Mouse (Mus musculus): ENCODE measurements around the gene Nudt5. TPM values are rescaled to one million over a fixed set of nuclear protein-coding genes. Genes with fewer than 3 reads are reported as not detected.

The Nudt5 gene
- total and polyA plus RNA-seq, 3 experiments, result 82.1 to 141 TPM; not detected in 1

DNA sequence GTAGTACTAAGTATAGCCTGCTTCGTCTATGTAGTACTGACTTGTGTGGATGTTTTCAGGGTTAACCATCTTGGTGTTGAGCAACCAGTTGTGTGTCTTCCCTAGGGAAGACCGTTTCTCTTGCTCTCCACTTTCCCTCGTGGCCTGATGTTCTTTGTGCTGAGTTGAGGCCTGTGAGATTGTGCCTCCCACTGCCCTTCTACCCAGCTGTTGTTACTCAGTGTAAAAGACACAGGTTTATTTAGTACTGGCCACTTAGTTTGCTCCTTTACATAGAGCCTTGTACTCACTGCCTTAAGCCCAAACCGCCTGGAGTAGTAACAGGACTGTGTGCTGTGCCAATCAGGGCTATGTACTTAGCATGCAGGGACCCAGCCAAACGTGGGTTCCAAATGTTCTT is 7.0 kb downstream of the Nudt5 start:
- Histone ChIP-seq H3K79me2 (ENCODE audit: control insufficient read depth, insufficient read depth, low read length, poor library complexity) (peaks cover 42% of the 10 kb centered on the region), H3K9me3 (replicated peaks; ENCODE audit: insufficient read depth, low read length) (no peaks in the 10 kb centered on the region), H3K4me1 (ENCODE audit: control insufficient read depth in 1 of 2, insufficient read depth in 2 of 2, low read length in 2 of 2) (peaks cover 0 to 4% of the 10 kb centered on the region in 2 experiments; a peak in 2 of 4 replicates), H3K36me3 (ENCODE audit: control insufficient read depth in 1 of 2, insufficient read depth in 2 of 2, low read length in 2 of 2) (peaks cover 7 to 23% of the 10 kb centered on the region in 2 experiments), H3K27me3 (ENCODE audit: control insufficient read depth in 1 of 2, insufficient read depth in 2 of 2, low read length in 2 of 2) (no peaks in the 10 kb centered on the region), H3K4me3 (ENCODE audit: control insufficient read depth in 1 of 2, insufficient read depth in 1 of 2, low read depth in 2 of 2, low read length in 2 of 2) (no peak overlapping the region), H3K27ac (ENCODE audit: control insufficient read depth, low read depth, low read length) (no peak overlapping the region), H3K9ac (ENCODE audit: control insufficient read depth, low read depth, low read length, poor library complexity, severe bottlenecking) (no peak overlapping the region)
- no peak for DNase-seq (ENCODE audit: low read depth, low spot score)
- TF ChIP-seq MAZ (IDR thresholded peaks at IDR 0.05; ENCODE audit: low read depth, low read length) (no peak), MYC (IDR thresholded peaks at IDR 0.05; ENCODE audit: low read depth, low read length) (no peak), EP300 (IDR thresholded peaks at IDR 0.05; ENCODE audit: low read depth in 1 of 2, low read length in 2 of 2) (no peak), GATA1 (IDR thresholded peaks at IDR 0.05; ENCODE audit: low read depth, low read length) (no peak), CHD1 (IDR thresholded peaks at IDR 0.05; ENCODE audit: low read depth, low read length) (no peak)

- peaks cover 0 to 34% of the 10 kb centered on the region in 2 experiments; a peak in 2 of 4 replicates for H3K36me3 ChIP-seq (ENCODE audit: control insufficient read depth in 1 of 2, insufficient read depth in 2 of 2, low read length in 2 of 2)
- H3K4me3 ChIP-seq (ENCODE audit: control insufficient read depth in 1 of 2, insufficient read depth in 1 of 2, low read depth in 2 of 2, low read length in 2 of 2), result no peak within 1 kb of the TSS
- no peaks in the 10 kb centered on the region for H3K9me3 ChIP-seq (replicated peaks; ENCODE audit: insufficient read depth, low read length)
- H3K4me1 ChIP-seq (ENCODE audit: control insufficient read depth in 1 of 2, insufficient read depth in 2 of 2, low read length in 2 of 2), result no peaks in the 10 kb centered on the region
- no peaks in the 10 kb centered on the region for H3K79me2 ChIP-seq (ENCODE audit: control insufficient read depth, insufficient read depth, low read length, poor library complexity)
- TF ChIP-seq MYB (IDR thresholded peaks at IDR 0.05; ENCODE audit: low read depth, low read length), result no peak
- TF ChIP-seq CTCF (IDR thresholded peaks at IDR 0.05 in 2 of 3, conservative IDR thresholded peaks at IDR 0.05 in 1 of 3; ENCODE audit: control insufficient read depth in 1 of 3, insufficient read depth in 1 of 3, low read depth in 2 of 3, low read length in 3 of 3, poor library complexity in 1 of 3, severe bottlenecking in 1 of 3), result no peak
- no peak for TF ChIP-seq TAL1 (IDR thresholded peaks at IDR 0.05; ENCODE audit: low read length)
- TF ChIP-seq RCOR1 (IDR thresholded peaks at IDR 0.05; ENCODE audit: low read depth, low read length), result no peak
- no peak for TF ChIP-seq TCF12 (IDR thresholded peaks at IDR 0.05; ENCODE audit: low read depth, low read length)
- no peak for TF ChIP-seq POLR2AphosphoS2 (IDR thresholded peaks at IDR 0.05; ENCODE audit: low read length)
- no peak for TF ChIP-seq SIN3A (IDR thresholded peaks at IDR 0.05; ENCODE audit: low read length)
- TF ChIP-seq ZKSCAN1 (IDR thresholded peaks at IDR 0.05; ENCODE audit: low read depth, low read length), result no peak
- TF ChIP-seq MAFK (IDR thresholded peaks at IDR 0.05; ENCODE audit: borderline replicate concordance, low read depth, low read length), result no peak
- no peak within 1 kb of the TSS for H3K9ac ChIP-seq (ENCODE audit: control insufficient read depth, low read depth, low read length, poor library complexity, severe bottlenecking)
- DNase-seq (ENCODE audit: low read depth, low spot score), result no peak
- H3K27ac ChIP-seq (ENCODE audit: control insufficient read depth, low read depth, low read length), result no peak within 1 kb of the TSS
- H3K27me3 ChIP-seq (ENCODE audit: control insufficient read depth in 1 of 2, insufficient read depth in 2 of 2, low read length in 2 of 2), result no peaks in the 10 kb centered on the region
Observed at GRCm38 (mm10) chr2:5862834-5863233, 18.0 kb downstream of the Nudt5 start, which contains the start of gene Gm13199. TSS of gene Gm13199 (minus strand) at chr2:5862934.

DNA sequence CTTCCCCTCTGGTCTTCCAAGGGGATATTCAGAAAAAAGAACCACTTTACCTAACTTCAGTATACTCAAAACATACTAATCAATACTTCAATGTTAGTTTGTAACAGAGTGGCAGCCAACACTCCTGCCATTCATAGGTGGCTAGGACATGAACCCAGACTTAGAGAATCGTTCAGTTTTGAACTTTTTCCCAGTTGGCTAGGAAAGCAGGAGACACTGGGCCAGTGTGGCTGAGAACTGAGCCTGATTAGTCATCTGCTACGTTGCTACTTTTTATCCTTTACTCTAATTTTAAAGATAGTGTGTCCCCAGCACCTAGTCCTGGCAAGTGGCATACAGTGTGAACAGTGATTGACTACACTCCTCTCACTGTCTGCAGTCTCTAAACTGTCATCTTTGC is 22.9 kb downstream of the Nudt5 start:
- no peaks in the 10 kb centered on the region for H3K79me2 ChIP-seq (ENCODE audit: control insufficient read depth, insufficient read depth, low read length, poor library complexity)
- no peak overlapping the region for H3K27ac ChIP-seq (ENCODE audit: control insufficient read depth, low read depth, low read length)
- TF ChIP-seq ZMIZ1 (IDR thresholded peaks at IDR 0.05; ENCODE audit: low read depth, low read length) (no peak), MAX (IDR thresholded peaks at IDR 0.05; ENCODE audit: low read length) (no peak), TAL1 (IDR thresholded peaks at IDR 0.05; ENCODE audit: low read length) (no peak), GABPA (IDR thresholded peaks at IDR 0.05; ENCODE audit: low read depth, low read length) (no peak), KAT2A (conservative IDR thresholded peaks at IDR 0.05; ENCODE audit: low read depth, low read length) (no peak), POLR2AphosphoS5 (IDR thresholded peaks at IDR 0.05; ENCODE audit: borderline replicate concordance, low read depth, low read length) (no peak), NELFE (IDR thresholded peaks at IDR 0.05; ENCODE audit: low read depth, low read length) (no peak), JUND (IDR thresholded peaks at IDR 0.05; ENCODE audit: low read depth, low read length) (no peak), HCFC1 (IDR thresholded peaks at IDR 0.05; ENCODE audit: low read depth, low read length) (no peak), CTCF (IDR thresholded peaks at IDR 0.05 in 2 of 3, conservative IDR thresholded peaks at IDR 0.05 in 1 of 3; ENCODE audit: control insufficient read depth in 1 of 3, insufficient read depth in 1 of 3, low read depth in 2 of 3, low read length in 3 of 3, poor library complexity in 1 of 3, severe bottlenecking in 1 of 3) (no peak)
- no peak overlapping the region for H3K9ac ChIP-seq (ENCODE audit: control insufficient read depth, low read depth, low read length, poor library complexity, severe bottlenecking)
- H3K4me1 ChIP-seq (ENCODE audit: control insufficient read depth in 1 of 2, insufficient read depth in 2 of 2, low read length in 2 of 2), result no peaks in the 10 kb centered on the region
- no peak for DNase-seq (ENCODE audit: low read depth, low spot score)
- peaks cover 0 to 53% of the 10 kb centered on the region in 2 experiments; a peak in 2 of 4 replicates for H3K36me3 ChIP-seq (ENCODE audit: control insufficient read depth in 1 of 2, insufficient read depth in 2 of 2, low read length in 2 of 2)
- no peak overlapping the region for H3K4me3 ChIP-seq (ENCODE audit: control insufficient read depth in 1 of 2, insufficient read depth in 1 of 2, low read depth in 2 of 2, low read length in 2 of 2)
- no peaks in the 10 kb centered on the region for H3K27me3 ChIP-seq (ENCODE audit: control insufficient read depth in 1 of 2, insufficient read depth in 2 of 2, low read length in 2 of 2)
- H3K9me3 ChIP-seq (replicated peaks; ENCODE audit: insufficient read depth, low read length), result no peaks in the 10 kb centered on the region
